Mouse (Mus musculus): ENCODE results near the gene Mfng.
A peak's percentile ranks its signal among the peaks of the same experiment; 100 is the strongest.

The Mfng gene

DNA sequence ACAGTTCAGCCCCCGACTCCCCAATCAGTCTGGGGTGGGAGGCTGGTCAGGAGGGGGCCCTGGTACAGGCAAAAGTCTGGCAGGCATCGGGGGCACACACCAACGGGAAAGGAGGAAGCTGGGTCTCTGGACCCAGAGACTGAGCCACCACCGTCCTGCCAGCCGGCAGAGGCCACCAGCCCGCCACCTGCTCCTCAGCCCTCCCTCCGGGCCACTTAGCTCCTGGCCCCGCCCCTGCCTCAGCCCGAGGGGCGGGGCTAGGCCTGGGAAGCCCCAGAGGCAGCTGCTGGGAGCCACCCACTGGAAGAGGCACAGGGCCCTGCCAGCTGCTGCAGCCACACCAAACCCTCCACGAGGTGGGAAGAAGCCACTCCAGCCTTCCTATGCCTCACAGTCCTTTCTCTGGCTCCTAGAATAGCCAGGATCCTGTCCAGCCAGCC lies at the start of gene Mfng:
Mfng (minus strand) TSS at position 186 of the 440 bp plus-strand sequence.
- peak; percentile 48 for DNase-seq (ENCODE audit: low read depth)

DNA sequence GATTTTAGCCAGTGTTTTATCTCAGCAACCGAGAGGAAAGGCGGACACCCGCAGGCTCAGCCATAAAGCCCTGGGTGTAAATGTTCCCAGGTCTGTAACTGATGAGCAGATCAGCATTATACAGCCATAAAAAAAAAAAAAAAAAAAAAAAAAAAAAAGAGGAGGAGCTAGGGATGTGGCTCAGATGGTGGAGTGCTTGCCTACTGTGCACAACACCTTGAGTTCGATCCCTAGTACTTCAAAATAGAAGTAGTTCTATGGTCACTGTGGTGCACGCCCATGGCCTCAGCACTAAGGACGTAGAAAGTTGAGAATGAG lies 42.8 kb upstream of the Mfng start:
- DNase-seq (ENCODE audit: low read depth) = no peak

DNA sequence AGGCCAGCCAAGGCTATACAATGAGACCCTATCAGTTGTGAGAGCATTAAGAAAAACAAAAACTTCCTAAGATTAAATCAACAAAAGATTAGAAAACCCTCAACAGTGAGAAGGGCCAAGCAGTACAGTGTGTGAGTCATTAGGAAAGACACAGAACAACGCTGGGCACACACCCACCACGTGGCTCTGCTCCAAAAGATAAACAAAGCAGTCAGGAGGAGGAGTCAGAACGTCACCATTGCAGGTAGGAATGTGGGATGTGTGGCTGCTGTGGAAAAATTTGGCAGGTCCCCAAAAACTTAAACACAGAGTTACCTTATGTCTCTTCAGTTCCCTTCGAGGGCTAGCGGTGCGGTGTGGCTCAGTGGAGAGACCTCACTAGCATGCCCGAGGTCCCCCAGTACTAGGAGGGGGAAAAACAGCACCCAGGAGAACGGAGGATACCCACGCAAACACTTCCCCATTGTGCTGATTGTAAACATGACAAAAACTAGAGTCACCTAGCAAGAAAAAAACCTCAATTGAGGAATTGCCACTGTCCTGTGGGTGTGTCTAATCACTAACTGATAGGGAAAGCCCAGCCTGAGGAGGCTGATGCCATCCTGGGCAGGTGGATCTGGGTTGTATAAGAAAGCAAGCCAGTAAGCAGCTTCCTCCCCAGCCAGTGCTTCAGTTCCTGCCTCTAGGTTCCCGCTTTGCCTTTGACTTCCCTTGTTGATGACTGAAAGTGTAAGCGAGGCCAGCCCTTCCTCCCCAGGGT lies 42.2 kb upstream of the Mfng start:
- DNase-seq (ENCODE audit: low read depth) = peak; percentile 71

DNA sequence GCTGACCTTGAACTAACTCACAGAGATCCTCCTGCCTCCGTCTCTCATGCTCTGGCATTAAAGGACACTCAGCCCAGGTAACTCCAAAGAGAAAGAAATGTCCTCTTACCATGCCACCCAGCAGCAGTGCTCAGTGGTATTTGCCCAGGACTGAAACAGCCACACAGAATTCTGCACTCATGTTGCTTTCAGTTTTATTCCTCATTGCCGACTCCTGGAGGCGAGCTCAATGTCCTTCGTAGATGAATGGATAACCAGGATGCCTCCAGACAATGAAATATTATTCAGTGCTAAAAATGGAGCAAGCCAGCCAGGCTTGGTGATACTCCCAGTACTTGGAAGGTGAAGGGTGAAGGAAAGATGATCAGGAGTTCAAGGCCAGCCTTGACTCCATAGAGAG lies 40.3 kb upstream of the Mfng start:
- DNase-seq (ENCODE audit: low read depth) = no peak

DNA sequence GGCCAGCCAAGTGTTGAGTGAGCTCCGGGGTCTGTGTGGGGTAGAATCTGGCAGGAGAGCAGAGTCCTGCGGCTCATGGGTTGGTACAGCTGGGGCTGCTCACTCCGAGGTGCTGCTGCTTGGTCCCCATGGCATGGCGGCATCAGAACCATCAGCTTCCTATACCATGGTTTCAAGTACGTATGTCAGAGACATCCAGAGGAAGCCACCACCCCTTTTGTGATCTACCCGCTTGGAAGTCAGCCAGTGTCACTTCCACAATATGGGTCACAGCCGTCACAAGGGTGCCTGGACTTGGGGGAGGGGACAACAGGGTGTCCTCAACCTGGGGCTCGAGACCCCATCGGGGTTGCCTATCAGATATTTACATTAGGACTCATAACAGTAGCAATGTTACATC lies 36.9 kb upstream of the Mfng start:
- DNase-seq (ENCODE audit: low read depth) = no peak

DNA sequence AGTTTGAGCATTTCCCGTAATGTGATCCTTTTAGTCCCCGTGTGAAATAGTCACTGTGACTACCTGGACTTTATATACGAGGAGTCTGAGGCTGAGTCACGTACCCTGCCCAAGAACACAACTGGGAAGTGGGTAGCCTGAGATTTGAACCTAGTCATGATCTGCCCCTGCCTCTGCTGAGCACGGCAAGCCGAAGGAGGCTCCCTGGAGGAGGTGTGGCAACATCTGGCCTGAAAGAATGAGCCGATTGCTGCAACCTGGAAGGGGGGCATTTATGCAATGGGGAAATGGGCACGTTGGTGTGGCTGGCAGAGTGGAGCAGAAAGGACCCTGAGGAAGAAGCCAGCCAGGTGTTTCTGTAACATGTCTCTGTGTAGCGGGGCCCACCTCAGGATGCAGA lies 36.5 kb upstream of the Mfng start:
- DNase-seq (ENCODE audit: low read depth) = no peak

DNA sequence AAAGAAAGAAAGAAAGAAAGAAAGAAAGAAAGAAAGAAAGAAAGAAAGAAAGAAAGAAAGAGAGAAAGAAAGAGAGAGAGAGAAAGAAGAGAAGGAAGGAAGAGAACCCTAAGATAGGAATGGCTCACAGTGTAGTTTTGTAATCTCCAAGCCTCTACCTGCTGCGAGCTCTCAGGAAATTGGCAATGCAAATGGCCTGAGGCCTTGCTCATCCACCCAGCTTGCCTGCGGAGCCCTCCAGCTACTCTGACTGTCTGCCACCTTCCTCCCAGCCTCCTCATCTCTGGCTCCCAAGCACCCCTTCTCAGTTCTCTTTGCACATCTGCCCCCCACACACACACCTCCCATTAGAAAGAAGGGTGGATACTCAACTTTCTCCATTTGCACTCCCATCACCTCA lies 35.7 kb upstream of the Mfng start:
- no peak for DNase-seq (ENCODE audit: low read depth)

DNA sequence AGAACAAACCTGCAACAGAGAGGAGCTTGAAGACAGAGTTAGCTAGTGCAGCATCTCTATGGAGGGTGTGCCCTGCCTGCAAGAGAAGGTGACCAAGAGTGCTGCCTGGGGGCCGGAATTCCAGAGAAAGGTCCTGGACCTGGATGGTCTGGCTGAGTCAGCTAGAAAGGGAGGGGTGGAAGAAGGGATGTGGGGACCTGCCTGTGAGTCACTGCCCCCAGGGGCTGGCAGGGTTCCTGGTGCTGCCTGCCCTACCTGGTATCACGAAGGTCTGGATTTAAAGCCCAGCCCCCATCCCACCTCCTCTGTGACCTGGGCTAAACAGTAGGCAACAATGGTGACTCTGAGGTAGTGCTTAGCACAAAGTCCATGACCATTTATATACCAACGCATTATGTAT lies 33.9 kb upstream of the Mfng start:
- DNase-seq (ENCODE audit: low read depth) = peak; percentile 82

DNA sequence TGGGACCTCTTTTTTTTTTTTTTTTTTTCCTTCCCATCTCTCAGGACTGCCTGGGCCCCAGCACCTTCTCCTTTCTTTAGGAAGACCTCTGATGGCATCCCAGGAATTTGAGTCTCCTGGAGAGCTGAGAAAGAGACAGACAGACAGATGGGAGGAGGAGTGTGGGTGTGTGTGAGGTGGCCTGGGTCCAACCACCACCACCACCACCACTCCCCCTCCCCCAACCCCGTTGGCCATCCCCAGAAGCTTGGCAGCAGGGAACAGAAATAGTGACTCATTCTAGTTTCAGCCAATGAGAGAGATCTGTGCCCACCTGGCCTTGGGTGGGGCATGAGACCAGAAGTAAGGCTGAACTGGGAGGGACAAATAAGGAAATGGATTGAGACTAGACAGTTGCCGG lies 33.3 kb upstream of the Mfng start:
- DNase-seq (ENCODE audit: low read depth) = peak; percentile 77

DNA sequence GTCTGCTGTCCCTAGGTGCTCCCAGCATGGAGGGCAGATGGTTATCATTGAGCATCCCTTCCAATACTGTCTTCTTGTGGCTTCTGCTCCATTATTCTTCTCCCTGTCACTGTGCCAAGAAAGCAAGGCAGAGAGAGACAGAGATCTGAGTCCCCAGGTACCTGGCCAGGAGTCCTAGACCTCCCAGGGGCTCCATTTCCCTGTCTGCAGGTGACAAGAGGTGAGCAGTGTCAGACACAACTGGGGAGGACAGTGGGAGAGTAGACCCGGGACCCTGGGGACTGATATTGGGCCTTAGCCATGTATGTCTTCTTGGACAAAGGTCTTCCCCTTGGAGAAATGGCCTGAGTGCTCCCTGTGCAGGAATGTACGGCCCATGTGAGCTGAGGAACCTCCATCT lies 32.1 kb upstream of the Mfng start:
- no peak for DNase-seq (ENCODE audit: low read depth)

DNA sequence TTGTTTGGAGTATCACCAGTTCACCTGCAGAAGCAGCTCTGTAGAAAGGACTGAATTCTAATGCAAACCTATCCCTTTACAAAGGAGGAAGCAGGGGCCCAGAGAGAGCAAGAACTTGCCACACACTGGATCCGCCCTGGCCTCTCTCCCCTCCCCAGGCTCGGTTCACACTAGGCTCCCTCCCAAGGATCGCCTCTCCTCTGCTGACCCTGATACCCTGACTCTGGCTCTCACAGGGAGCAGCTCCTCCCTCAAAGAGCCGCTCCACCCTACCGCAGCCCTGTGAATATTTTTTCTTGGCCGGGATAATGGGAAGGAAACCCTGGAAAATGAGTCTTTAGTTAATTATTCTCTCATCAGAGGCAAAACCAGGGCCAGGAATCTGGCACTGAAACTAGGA lies 31.1 kb upstream of the Mfng start:
- DNase-seq (ENCODE audit: low read depth) = no peak

DNA sequence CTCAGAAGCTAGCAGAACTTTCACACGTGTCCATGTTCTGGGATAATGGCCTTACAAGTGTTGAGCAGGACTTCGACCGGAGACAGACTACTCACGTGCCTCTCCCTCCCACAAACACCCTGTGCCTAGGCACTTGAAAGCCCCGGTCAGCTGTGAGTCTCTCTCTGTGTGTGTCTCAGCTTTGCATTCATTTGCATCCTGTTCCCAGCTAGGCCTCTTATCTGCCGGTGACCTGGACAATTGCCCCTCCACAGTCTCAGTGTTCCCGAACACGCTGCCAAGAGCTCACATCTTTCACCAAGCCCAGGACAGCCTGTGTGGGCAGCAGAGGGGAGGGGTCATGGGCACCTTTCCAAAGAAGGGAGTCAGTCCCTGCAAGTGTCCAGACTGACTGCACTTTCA lies 30.2 kb upstream of the Mfng start:
- peak; percentile 55 for DNase-seq (ENCODE audit: low read depth)

DNA sequence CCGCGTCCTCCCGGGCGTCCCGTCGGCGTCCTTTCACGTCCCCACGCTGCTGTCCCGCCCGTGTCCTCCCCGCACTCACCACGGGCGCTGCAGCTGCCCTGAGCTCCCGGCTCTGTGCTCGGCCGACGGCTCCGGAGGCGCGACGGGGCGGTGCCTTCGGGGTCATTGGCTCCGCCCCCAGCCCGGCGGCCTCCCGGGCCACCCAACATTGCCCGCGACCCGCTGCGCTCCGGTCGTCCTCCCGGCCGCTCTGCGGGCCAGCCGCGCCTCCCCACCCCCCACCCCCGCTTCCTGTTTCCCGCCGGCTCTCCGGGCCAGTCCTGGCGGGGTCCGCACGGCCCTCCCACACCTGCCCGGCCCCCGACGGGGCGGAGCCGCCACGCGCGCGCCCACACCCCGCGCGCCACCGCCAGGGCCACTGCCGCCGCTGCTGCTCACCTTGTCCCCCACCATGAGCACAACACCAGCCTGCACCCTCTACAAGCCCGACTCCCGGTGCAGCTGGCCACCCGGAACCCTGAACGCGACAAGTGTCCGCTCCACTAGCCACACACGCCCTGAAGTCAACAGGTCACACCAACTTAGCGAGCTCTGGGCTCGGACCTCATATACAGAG lies 29.6 kb upstream of the Mfng start, which contains the start of gene Card10:
Card10 (minus strand) TSS at position 267 of the 616 bp plus-strand sequence.
- no peak for DNase-seq (ENCODE audit: low read depth)

DNA sequence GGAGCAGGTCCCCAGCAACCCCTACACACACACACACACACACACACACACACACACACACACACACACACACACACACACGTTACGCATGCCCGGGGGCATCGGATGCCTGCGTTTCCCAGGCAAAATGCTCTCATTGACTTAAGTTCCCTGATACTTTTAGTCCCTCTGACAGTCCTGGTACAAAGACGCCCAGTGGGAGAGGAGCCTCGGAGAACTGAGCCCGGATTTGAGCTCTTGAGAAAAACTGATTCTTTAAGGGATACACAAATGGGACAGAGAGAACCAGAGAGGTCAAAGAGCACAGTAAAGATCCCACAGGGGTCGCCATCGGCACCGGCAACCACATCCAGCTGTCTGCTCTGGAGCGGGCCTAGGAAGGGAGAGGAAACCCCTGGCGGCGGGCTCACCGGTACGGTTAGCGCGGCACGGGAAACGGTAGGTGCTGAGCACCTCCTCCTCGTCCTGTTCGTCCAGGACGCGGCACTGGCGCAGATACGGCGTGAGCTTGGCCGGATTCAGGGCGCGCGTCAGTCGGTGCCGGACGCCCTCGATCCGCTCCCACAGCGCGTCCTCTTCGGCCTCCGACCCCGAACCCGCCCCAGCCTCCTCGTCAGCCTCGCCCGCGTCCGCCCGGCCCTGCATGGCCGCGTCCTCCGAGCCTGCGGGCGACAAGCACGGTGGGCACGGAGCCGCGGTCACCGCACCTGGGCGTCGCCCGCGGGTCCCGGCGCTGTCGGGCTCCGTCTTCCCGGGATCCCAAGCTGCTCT lies 28.9 kb upstream of the Mfng start:
- DNase-seq (ENCODE audit: low read depth) = no peak

DNA sequence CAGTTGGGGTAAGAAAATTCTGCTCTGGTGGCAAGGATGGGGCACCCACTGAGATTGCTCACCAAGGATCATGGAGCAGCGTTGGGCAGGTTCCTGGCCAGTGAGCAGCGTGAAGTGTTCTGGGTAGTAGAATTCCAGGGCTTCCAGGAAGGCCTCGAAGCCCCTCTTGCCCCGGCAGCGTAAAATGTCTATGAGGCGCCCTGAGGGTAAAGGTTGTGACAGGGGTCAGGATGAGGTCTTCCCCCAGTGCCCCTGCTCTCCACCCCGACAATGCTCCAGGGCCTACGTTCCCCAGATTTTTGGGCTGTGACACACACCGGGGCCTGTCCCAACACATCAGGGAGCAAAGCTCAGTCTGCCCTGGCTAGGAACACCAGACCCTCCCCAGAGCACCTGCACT lies 28.3 kb upstream of the Mfng start:
- DNase-seq (ENCODE audit: low read depth) = no peak

DNA sequence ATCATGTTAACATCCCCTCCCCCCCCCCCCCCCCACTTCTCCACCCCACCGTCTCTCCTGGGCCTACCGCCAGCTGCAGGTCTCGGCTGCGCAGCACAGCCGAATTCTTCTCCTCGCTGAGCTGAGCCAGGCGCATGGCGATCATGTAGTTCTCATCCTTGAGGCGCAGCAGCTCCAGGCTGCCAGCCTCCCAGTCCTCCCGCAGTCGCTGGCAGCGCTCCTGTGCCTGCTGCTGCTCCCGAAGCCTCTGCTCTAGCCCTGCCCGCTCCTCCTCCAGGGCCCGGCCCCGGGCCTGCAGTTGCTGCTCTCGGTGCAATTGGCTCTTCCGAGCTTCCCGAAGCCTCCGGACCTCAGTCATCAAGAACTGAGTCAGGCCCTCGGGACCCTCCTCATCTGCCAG lies 25.8 kb upstream of the Mfng start:
- DNase-seq (ENCODE audit: low read depth) = no peak

DNA sequence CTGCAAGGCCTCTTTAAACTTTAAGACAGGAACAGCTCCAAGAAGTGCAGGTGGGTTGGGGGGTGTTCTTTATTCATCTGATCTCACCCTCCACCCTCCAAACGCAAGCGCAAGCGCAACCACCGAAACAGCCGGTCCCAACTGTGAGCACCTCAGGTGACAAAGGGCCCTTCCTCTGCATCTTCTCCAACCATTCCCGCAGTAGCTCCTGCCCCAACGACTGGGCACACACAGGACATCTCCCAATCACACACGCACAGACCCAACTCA lies 23.7 kb upstream of the Mfng start:
- no peak for DNase-seq (ENCODE audit: low read depth)

DNA sequence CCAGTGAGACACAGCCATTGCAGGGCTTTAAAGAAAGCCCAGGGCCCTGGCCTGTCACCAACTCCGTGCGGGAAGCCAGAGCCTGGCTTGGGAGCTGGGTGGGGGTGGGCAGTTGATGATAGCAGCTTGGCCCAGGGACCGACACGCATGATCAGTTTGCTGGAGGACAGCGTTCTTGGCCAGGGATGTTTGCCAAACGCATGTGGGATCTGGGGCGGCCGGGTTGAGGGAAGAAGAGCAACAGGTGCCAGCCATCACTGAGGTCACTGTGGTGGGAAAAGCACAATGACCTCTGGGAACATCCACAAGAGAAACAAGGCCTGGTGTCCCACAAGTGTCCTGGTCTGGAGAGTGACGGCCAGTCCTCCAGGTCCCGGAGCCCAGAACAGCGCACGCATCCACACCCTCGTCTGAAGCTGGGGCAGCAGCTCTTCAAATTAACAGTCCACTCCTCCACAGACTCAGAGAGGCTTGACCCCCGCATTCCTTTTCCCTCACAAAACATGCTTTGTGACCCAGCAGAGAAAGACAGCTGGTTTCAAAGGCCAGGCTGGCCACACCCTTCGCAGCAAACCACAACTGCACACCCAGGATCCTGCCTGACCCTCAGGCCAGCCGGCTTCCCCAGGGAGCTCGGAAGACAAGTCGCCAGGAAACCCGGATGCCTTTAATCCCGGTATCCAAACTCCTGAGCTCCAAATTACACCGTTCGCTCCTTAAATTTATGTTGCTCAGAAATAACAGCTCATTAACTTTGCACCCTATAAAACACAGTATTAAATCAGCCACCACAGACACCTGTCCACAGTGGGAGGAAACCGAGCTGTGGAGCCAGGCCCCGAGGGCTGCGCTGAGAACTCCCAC lies 23.2 kb upstream of the Mfng start:
- peak; percentile 31 for DNase-seq (ENCODE audit: low read depth)

DNA sequence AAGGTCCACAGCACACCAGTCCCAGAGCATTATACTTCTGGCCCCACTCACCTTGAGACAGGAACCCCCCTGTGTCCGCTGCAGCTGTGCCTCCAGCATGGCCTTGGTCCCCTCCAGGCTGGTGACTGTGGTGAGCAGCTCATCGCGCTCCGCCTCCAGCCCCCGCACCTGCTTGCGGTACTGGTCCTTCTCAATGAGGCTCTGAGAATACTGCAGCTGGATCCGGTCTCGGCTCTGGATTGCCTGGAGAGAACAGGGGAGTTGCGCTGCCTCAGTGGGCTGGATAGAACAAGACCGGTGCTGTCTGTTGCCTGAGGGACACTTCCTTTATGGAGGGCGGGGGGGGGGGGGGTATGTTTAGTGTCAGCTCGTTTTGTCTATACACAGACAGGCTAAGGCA lies 17.7 kb upstream of the Mfng start:
- no peak for DNase-seq (ENCODE audit: low read depth)

DNA sequence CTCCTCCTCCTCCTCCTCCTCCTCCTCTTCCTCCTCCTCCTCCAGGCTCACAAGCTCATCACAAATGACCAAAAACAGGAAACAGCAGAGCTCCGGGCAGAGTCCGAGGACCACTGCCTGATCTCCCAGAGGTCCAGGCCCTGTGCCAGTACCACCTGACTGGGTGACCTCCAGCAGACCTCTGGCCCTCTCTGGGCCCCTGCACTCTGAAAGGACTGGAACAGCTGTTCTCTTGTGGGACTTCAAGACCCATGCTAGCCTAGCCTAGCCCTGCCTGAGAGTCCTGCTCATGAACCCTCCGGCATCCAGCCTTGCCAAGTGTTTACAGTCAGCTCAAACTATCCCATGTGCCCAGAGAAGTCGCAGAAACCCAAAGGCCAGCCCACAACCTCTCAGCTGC lies 17.2 kb upstream of the Mfng start:
- DNase-seq (ENCODE audit: low read depth) = peak; percentile 38

DNA sequence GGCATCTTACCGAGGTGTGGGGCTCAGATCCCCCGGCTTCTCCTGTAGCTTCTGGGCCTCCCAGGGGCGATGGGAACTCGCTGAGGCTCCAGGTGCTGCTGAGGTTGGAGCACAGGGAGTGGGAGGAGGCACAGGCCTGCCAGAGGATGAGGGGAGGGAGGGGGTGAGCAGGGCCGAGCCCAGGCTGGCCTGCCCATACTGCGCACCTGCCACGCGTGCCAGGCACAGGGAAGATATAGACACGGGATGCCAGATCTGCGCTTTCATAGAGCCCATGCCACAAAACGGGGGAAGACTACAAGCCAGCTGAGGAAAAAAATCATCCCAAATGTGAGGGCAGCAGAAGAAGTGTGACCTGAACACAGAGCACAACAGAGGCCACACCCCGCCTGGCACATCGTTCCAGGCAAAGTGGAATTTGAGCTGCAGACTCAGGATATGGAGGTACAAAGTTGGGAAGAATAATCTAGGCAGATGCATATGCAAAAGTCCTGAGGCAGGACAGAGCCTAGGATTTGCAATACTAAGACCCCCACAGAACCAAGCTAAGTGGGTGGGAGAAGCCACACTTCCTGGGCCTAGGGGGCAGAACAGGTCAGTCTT lies 16.5 kb upstream of the Mfng start:
- DNase-seq (ENCODE audit: low read depth) = no peak

DNA sequence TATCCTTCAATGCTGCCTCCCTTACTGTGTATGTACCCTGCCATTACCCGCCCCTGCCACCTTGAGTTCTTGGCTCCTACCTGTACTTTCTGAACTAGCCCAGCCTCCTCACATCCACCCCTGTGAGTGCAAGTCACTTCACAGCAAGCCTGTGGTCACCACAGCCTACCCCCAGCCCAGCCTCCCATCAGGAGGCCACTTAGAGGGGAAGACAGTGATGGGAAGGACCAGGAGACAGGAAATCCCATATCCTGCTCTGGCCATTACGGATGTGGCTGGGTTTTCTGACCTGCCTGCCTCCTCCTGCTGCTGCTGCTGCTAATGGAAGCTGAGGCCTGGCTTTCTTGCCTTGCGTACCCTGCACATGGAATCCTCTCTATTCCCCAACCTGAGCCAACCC lies 14.8 kb upstream of the Mfng start:
- DNase-seq (ENCODE audit: low read depth) = no peak
